Mouse (Mus musculus) CH12.LX (cell line): ENCODE data around the gene Zcchc9.

Source experiments
- CHD2 ChIP-seq: IDR thresholded peaks from 2 replicates; pipeline ENCODE4 v1.6.1; 2011; ENCODE audit warnings: low read length, improper control_type of control experiment
- CTCF ChIP-seq, 2 experiments: IDR thresholded peaks in 1 of 2; conservative IDR thresholded peaks in 1 of 2; 2 replicates each; pipeline ENCODE4 v1.5.1; 2011 to 2012; ENCODE audit warnings: low read depth in 2 of 2, low read length in 2 of 2, improper control_type of control experiment in 1 of 2, inconsistent platforms in 1 of 2, mild to moderate bottlenecking in 1 of 2, moderate library complexity in 1 of 2
- ELF1 ChIP-seq: IDR thresholded peaks from 2 replicates; pipeline ENCODE4 v1.6.1; 2014; ENCODE audit warnings: low read depth, mild to moderate bottlenecking, inconsistent platforms, low read length, improper control_type of control experiment
- EP300 ChIP-seq: IDR thresholded peaks from 2 replicates; pipeline ENCODE4 v1.6.1; 2011; ENCODE audit warnings: low read length, improper control_type of control experiment
- ETS1 ChIP-seq: conservative IDR thresholded peaks from 2 replicates; pipeline ENCODE4 v1.6.1; 2012; ENCODE audit warnings: low read depth, mild to moderate bottlenecking, inconsistent platforms, low read length, improper control_type of control experiment, moderate library complexity
- POLR2A ChIP-seq: IDR thresholded peaks from 2 replicates; pipeline ENCODE4 v1.6.1; 2011; ENCODE audit warnings: low read depth, mild to moderate bottlenecking, improper control_type of control experiment, low read length
- SMC3 ChIP-seq: IDR thresholded peaks from 2 replicates; pipeline ENCODE4 v1.6.1; 2011; ENCODE audit warnings: low read depth, low read length, improper control_type of control experiment
- USF1 ChIP-seq: IDR thresholded peaks from 2 replicates; pipeline ENCODE4 v1.6.1; 2014; ENCODE audit warnings: low read depth, mild to moderate bottlenecking, inconsistent platforms, low read length, improper control_type of control experiment

GRCm38 (mm10) chr13:91797442-91797841 lies 10.1 kb downstream of the Zcchc9 start:
- TF ChIP-seq POLR2A (no peak), ETS1 (no peak), ELF1 (no peak), CHD2 (no peak), CTCF (conservative IDR thresholded peaks at IDR 0.05 in 1 of 2, IDR thresholded peaks at IDR 0.05 in 1 of 2; ENCODE audit: low read depth in 2 of 2, low read length in 2 of 2) (no peak), SMC3 (no peak), USF1 (no peak), EP300 (no peak)
